Mouse (Mus musculus) c-Kit-positive CD71-negative TER-119-negative erythroid progenitor cells, embryonic 14.5 days (primary cell): ENCODE measurements around the gene Usp50.

Experiments used
- DNase-seq: peaks from one replicate; pipeline ENCODE4 v3.0.0-alpha.2; 2013; ENCODE audit warnings: low read depth

Gene Usp50

DNA sequence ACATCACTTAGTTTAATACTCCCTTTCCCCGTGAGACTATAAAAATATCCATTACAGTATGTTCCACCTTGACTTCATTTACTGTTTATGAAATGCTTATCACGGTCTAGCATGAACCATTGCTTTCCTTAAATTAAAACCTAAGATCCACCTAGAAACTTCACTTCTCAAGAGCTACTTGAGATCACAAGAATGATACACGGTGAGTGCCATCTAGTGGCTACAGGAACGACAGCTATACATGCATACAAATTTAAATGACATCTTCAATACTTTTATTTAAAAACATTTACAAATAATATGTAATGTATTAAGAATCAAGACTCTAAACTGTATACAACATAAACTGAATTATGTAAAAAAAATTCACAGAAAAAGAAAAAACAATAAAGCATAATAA, 119.8 kb downstream of the Usp50 start:
- DNase-seq, result no peak
